Mouse (Mus musculus) ES-Bruce4 (cell line): ENCODE results near the gene Mrps30. TPM values are rescaled to one million over a fixed set of nuclear protein-coding genes. Genes with fewer than 3 reads are reported as not detected.

Experiments used
- H3K27ac ChIP-seq: 2 replicates; pipeline ENCODE4 v1.5.1; 2012; ENCODE audit warnings: low read length, inconsistent platforms; ENCODE audit not compliant: insufficient read depth
- H3K27me3 ChIP-seq: 2 replicates; pipeline ENCODE4 v1.6.1; 2012; ENCODE audit warnings: mild to moderate bottlenecking, low read length, inconsistent platforms; ENCODE audit not compliant: control insufficient read depth, poor library complexity, insufficient read depth, severe bottlenecking
- H3K36me3 ChIP-seq: 2 replicates; pipeline ENCODE4 v1.6.1; 2012; ENCODE audit warnings: inconsistent platforms, mild to moderate bottlenecking, low read length, moderate library complexity; ENCODE audit not compliant: control insufficient read depth, poor library complexity, insufficient read depth, severe bottlenecking
- H3K4me1 ChIP-seq: one replicate; pipeline ENCODE4 v1.8.1; 2011; ENCODE audit warnings: low read length; ENCODE audit not compliant: control insufficient read depth, insufficient read depth
- H3K4me3 ChIP-seq: 2 replicates; pipeline ENCODE4 v1.5.1; 2011; ENCODE audit warnings: low read depth, mild to moderate bottlenecking, low read length
- H3K9ac ChIP-seq: 2 replicates; pipeline ENCODE4 v1.6.1; 2012; ENCODE audit warnings: low read depth, mild to moderate bottlenecking, inconsistent platforms; ENCODE audit not compliant: poor library complexity, severe bottlenecking
- H3K9me3 ChIP-seq: replicated peaks from 2 replicates; pipeline ENCODE4 v1.6.1; 2012; ENCODE audit warnings: mild to moderate bottlenecking, low read length, inconsistent platforms; ENCODE audit not compliant: control insufficient read depth, poor library complexity, insufficient read depth, severe bottlenecking
- CTCF ChIP-seq: IDR thresholded peaks from one replicate; pipeline ENCODE4 v1.8.1; 2011; ENCODE audit warnings: low read depth, low read length
- EP300 ChIP-seq: IDR thresholded peaks from 2 replicates; pipeline ENCODE4 v1.6.1; 2011; ENCODE audit warnings: low read depth, low read length; ENCODE audit not compliant: insufficient read depth
- POLR2A ChIP-seq: IDR thresholded peaks from one replicate; pipeline ENCODE4 v1.8.1; 2011; ENCODE audit warnings: low read length; ENCODE audit not compliant: insufficient read depth
- polyA plus RNA-seq: library from polyadenylated mRNA; stranded (reverse); fragments of >200 nt; gene quantifications from 2 replicates; pipeline ENCODE4 v1.2.4, GENCODE M21; 2011; ENCODE audit warnings: low read depth; ENCODE audit not compliant: missing spikeins, insufficient read depth, insufficient read length

The Mrps30 gene
- 34.7 and 35.6 TPM in 2 replicates for polyA plus RNA-seq

DNA sequence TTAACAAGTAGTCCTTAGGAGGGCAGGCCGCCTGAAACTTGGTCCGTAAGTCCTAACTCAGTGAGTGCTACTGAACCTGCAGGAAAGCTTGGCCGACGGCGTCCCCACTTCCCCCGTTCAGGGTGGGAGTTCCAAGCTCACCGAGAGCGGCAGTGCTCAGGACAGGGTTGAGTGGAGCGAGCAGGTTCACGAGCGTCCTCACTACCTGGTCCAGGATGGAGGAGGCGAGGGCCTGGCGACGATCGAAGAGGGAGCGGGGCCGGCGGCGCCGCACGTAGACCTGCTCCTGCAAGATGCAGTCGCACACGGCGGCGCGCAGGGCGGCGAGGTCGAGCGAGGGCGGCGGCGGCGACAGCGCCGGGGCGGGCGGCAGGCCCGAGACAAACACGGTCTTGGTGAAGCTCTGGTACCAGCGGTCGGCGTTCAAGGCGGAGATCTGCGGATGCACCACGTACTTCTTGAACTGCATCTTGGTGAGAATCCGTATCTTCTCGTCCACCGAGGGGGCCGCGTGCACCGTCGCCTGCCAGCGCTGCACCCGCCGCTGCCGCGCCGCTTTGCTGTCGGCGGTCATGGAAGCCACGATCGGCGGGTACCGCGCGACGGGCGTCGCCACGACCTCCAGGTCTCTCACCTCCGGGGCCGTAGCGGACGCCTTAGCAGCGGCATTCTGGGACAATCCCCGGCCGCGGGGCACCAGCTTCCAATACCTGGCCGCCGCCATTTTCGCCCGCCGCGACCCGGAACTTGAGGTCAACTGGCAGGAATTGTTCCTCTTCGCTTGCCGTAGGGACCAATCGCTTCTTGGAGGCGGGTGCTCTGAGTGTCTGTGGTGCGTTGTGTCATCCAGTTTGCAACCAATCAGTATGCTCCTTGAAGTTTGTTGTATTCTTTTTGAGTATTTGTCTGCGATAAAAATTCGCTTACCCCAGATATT, at the start of gene Mrps30, which contains the start of gene B430218F22Rik:
Gene Mrps30, minus strand, starts transcription at position 742 of the 937 bp plus-strand sequence.
Gene B430218F22Rik, plus strand, starts transcription at position 120 of the 937 bp plus-strand sequence.
- no peaks in the 10 kb centered on the region for H3K9me3 ChIP-seq
- H3K27ac ChIP-seq: no peak within 1 kb of the TSS
- peak within 1 kb of the TSS; percentile 79 for H3K4me3 ChIP-seq
- peaks cover 26% of the 10 kb centered on the region for H3K36me3 ChIP-seq
- H3K27me3 ChIP-seq: no peaks in the 10 kb centered on the region
- H3K9ac ChIP-seq: peak within 1 kb of the TSS; percentile 90
- TF ChIP-seq CTCF: no peak
- no peaks in the 10 kb centered on the region for H3K4me1 ChIP-seq

DNA sequence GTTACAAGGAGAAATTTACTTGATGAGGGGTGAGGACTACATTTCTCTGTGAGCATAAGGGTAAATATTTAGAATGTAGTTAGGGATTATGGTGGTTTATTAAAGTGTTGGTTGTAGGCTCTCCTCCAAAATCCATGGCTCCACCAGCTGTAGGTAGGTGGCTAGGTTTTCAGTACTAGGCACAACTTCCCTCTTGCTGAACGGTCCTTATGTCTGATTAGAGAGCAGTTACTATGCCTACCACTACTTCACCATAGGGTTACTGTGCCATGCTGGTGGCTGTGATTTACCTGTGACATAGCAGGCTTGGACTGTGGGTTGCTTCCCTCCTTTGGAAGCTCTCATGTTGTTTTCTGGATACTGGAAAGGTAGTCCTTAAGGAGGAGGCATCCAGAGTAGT, 33.8 kb upstream of the Mrps30 start:
- Histone ChIP-seq H3K27me3 (no peaks in the 10 kb centered on the region; the same call in 1 of the 2 replicates), H3K9me3 (no peaks in the 10 kb centered on the region), H3K4me1 (no peaks in the 10 kb centered on the region), H3K4me3 (no peak overlapping the region), H3K36me3 (no peaks in the 10 kb centered on the region), H3K9ac (no peak overlapping the region), H3K27ac (no peak overlapping the region)
- no peak for TF ChIP-seq POLR2A
- TF ChIP-seq CTCF: no peak
- TF ChIP-seq EP300: no peak

- Histone ChIP-seq H3K4me3 (no peak overlapping the region), H3K27me3 (no peaks in the 10 kb centered on the region; the same call in 1 of the 2 replicates), H3K27ac (no peak overlapping the region), H3K9ac (no peak overlapping the region), H3K4me1 (no peaks in the 10 kb centered on the region), H3K9me3 (no peaks in the 10 kb centered on the region), H3K36me3 (no peaks in the 10 kb centered on the region)
- TF ChIP-seq EP300 (no peak), CTCF (no peak), POLR2A (no peak)
These were observed 33.4 kb upstream of the Mrps30 start for GRCm38 (mm10) chr13:118420408-118420807.

DNA sequence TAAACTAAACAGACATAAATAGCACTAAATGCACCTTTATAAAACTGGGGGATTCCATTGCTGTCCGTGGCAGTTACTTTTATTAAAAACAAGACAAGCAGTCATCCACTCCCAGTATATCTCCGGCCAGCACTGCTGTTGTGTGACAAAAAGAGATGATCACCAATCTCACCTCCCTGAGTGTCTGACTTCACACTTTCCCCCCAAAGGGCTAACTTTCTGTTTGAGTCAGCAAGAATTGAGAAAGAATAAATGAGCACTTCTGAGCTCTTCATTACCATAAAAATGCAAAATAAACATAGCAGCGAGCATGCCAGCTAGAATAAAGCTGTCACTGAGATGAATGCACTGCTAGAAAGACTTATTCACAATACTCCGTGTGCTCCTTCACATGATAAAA, 31.1 kb upstream of the Mrps30 start:
- no peaks in the 10 kb centered on the region for H3K9me3 ChIP-seq
- no peak overlapping the region for H3K4me3 ChIP-seq
- TF ChIP-seq CTCF: no peak
- no peak for TF ChIP-seq EP300
- no peak for TF ChIP-seq POLR2A
- H3K36me3 ChIP-seq: no peaks in the 10 kb centered on the region
- H3K27ac ChIP-seq: no peak overlapping the region
- no peaks in the 10 kb centered on the region for H3K4me1 ChIP-seq
- no peak overlapping the region for H3K9ac ChIP-seq
- no peaks in the 10 kb centered on the region; the same call in 1 of the 2 replicates for H3K27me3 ChIP-seq

DNA sequence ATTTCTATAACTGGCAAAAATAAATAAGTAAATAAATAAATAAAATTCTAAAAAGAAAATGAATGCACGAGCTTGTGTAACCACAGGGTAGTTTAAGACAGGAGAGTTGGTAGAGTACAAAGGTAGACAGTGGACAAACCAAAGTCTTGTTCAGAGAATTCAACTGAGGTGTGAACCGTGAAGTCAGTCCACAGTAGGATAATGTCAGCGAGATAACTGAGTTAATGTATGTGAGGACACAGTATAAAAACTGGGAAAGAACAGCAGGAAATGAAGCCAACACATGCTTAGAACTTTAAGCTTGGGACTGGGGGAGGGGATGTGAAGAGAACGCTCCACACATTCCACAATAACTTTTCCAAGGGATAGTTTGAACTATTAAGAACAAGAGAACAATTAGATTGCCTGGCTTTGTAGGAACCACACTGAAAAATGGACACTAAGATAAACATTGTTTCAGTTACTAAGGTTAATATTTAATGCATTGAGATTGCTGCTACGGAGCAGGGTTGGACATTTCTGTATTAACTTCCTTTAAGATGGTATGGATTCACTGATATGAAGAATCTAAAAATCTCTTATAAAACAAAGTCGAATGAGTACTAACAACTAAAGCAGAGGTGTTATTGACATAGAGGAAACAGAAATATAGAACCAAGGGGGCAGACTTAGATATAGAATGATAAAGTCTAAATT, 24.4 kb upstream of the Mrps30 start:
- Histone ChIP-seq H3K4me1 (no peaks in the 10 kb centered on the region), H3K9ac (no peak overlapping the region), H3K27me3 (no peaks in the 10 kb centered on the region), H3K9me3 (no peaks in the 10 kb centered on the region), H3K36me3 (no peaks in the 10 kb centered on the region), H3K4me3 (no peak overlapping the region), H3K27ac (no peak overlapping the region)
- no peak for TF ChIP-seq POLR2A
- no peak for TF ChIP-seq CTCF
- TF ChIP-seq EP300: no peak

DNA sequence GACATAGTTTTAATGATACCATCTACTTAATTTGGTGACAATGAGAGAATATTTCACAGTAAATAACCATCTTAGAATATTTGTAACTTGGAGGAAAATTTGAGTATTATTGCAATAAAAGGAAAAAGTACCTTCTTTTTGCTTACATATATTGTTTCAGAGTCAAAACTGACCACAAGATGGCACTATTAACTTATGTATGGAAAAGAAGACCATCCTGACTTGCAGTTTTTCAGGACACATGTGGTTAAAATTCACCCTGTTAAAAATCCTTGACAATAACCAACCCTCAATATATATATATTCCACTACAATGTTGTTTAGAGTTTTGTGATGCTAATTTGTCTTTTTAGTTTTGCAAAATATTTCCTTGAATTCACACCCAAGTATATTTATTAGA, 16.5 kb upstream of the Mrps30 start:
- Histone ChIP-seq H3K27ac (no peak overlapping the region), H3K4me1 (no peaks in the 10 kb centered on the region), H3K27me3 (no peaks in the 10 kb centered on the region), H3K9ac (no peak overlapping the region), H3K36me3 (no peaks in the 10 kb centered on the region), H3K9me3 (no peaks in the 10 kb centered on the region), H3K4me3 (no peak overlapping the region)
- TF ChIP-seq CTCF: peak; percentile 31
- TF ChIP-seq EP300: no peak
